Mouse (Mus musculus): ENCODE measurements around the gene Ntn1. TPM values are rescaled to one million over a fixed set of nuclear protein-coding genes. Genes with fewer than 3 reads are reported as not detected.

Gene Ntn1
- polyA plus RNA-seq, 1 experiment from 2014 or later = 11.5 TPM

- no peak overlapping the region for H3K27ac ChIP-seq (replicated peaks in 1 of 2; ENCODE audit: control insufficient read depth in 1 of 2, insufficient read depth in 1 of 2, low read depth in 2 of 2, low read length in 2 of 2)
- no peak overlapping the region for H3K4me3 ChIP-seq (ENCODE audit: control insufficient read depth in 1 of 2, insufficient read depth in 1 of 2, low read depth in 1 of 2, low read length in 2 of 2)
- no peaks in the 10 kb centered on the region for H3K9me3 ChIP-seq (ENCODE audit: control insufficient read depth, low read length)
- no peaks in the 10 kb centered on the region for H3K4me1 ChIP-seq (ENCODE audit: control insufficient read depth in 2 of 2, insufficient read depth in 2 of 2, low read length in 2 of 2)
- H3K9ac ChIP-seq (ENCODE audit: low read length) = no peak overlapping the region
- ATAC-seq (ENCODE audit: insufficient number of reproducible peaks, insufficient read depth, low FRiP score, low read depth) = no peak
- H3K27me3 ChIP-seq (ENCODE audit: control insufficient read depth, insufficient read depth, low read length) = peaks cover 12% of the 10 kb centered on the region
- no peak overlapping the region for H3K4me2 ChIP-seq (ENCODE audit: low read length)
- WGBS = 61% methylated on average over 5 of the region's 5 CpGs
- no peaks in the 10 kb centered on the region for H3K36me3 ChIP-seq (ENCODE audit: control insufficient read depth, insufficient read depth, low read length)
These were observed 40.3 kb upstream of the Ntn1 start for GRCm38 (mm10) chr11:68440965-68441364.

GRCm38 (mm10) chr11:68440100-68440499, 39.5 kb upstream of the Ntn1 start:
- 74% methylated on average over 9 of the region's 9 CpGs for WGBS
- no peaks in the 10 kb centered on the region for H3K36me3 ChIP-seq (ENCODE audit: control insufficient read depth, insufficient read depth, low read length)
- H3K27me3 ChIP-seq (ENCODE audit: control insufficient read depth, insufficient read depth, low read length) = peaks cover 7% of the 10 kb centered on the region
- H3K4me3 ChIP-seq (ENCODE audit: control insufficient read depth in 1 of 2, insufficient read depth in 1 of 2, low read depth in 1 of 2, low read length in 2 of 2) = no peak overlapping the region
- no peak overlapping the region for H3K27ac ChIP-seq (replicated peaks in 1 of 2; ENCODE audit: control insufficient read depth in 1 of 2, insufficient read depth in 1 of 2, low read depth in 2 of 2, low read length in 2 of 2)
- no peak overlapping the region for H3K4me2 ChIP-seq (ENCODE audit: low read length)
- H3K4me1 ChIP-seq (ENCODE audit: control insufficient read depth in 2 of 2, insufficient read depth in 2 of 2, low read length in 2 of 2) = no peaks in the 10 kb centered on the region
- no peak for ATAC-seq (ENCODE audit: insufficient number of reproducible peaks, insufficient read depth, low FRiP score, low read depth)
- no peak overlapping the region for H3K9ac ChIP-seq (ENCODE audit: low read length)
- H3K9me3 ChIP-seq (ENCODE audit: control insufficient read depth, low read length) = no peaks in the 10 kb centered on the region

- Histone ChIP-seq H3K9ac (ENCODE audit: low read length) (no peak overlapping the region), H3K4me3 (ENCODE audit: control insufficient read depth in 1 of 2, insufficient read depth in 1 of 2, low read depth in 1 of 2, low read length in 2 of 2) (no peak overlapping the region), H3K27ac (replicated peaks in 1 of 2; ENCODE audit: control insufficient read depth in 1 of 2, insufficient read depth in 1 of 2, low read depth in 2 of 2, low read length in 2 of 2) (no peak overlapping the region), H3K9me3 (ENCODE audit: control insufficient read depth, low read length) (no peaks in the 10 kb centered on the region), H3K27me3 (ENCODE audit: control insufficient read depth, insufficient read depth, low read length) (peaks cover 11% of the 10 kb centered on the region; the same call in 1 of the 2 replicates), H3K4me2 (ENCODE audit: low read length) (no peak overlapping the region), H3K36me3 (ENCODE audit: control insufficient read depth, insufficient read depth, low read length) (no peaks in the 10 kb centered on the region), H3K4me1 (ENCODE audit: control insufficient read depth in 2 of 2, insufficient read depth in 2 of 2, low read length in 2 of 2) (peaks cover 0 to 2% of the 10 kb centered on the region in 2 experiments; a peak in 1 of 4 replicates)
- no peak for ATAC-seq (ENCODE audit: insufficient number of reproducible peaks, insufficient read depth, low FRiP score, low read depth)
- 69% methylated on average over 5 of the region's 5 CpGs for WGBS
These were observed 35.8 kb upstream of the Ntn1 start for GRCm38 (mm10) chr11:68436376-68436775.

GRCm38 (mm10) chr11:68435601-68436000, 35.0 kb upstream of the Ntn1 start:
- no peak for ATAC-seq (ENCODE audit: insufficient number of reproducible peaks, insufficient read depth, low FRiP score, low read depth)
- 88% methylated on average over 4 of the region's 4 CpGs for WGBS
- Histone ChIP-seq H3K4me1 (ENCODE audit: control insufficient read depth in 2 of 2, insufficient read depth in 2 of 2, low read length in 2 of 2) (peaks cover 0 to 2% of the 10 kb centered on the region in 2 experiments; a peak in 1 of 4 replicates), H3K4me3 (ENCODE audit: control insufficient read depth in 1 of 2, insufficient read depth in 1 of 2, low read depth in 1 of 2, low read length in 2 of 2) (no peak overlapping the region), H3K36me3 (ENCODE audit: control insufficient read depth, insufficient read depth, low read length) (no peaks in the 10 kb centered on the region), H3K27me3 (ENCODE audit: control insufficient read depth, insufficient read depth, low read length) (peaks cover 19% of the 10 kb centered on the region; the same call in 1 of the 2 replicates), H3K9ac (ENCODE audit: low read length) (no peak overlapping the region), H3K4me2 (ENCODE audit: low read length) (no peak overlapping the region), H3K27ac (replicated peaks in 1 of 2; ENCODE audit: control insufficient read depth in 1 of 2, insufficient read depth in 1 of 2, low read depth in 2 of 2, low read length in 2 of 2) (no peak overlapping the region), H3K9me3 (ENCODE audit: control insufficient read depth, low read length) (no peaks in the 10 kb centered on the region)

- Histone ChIP-seq H3K4me3 (ENCODE audit: control insufficient read depth in 1 of 2, insufficient read depth in 1 of 2, low read depth in 1 of 2, low read length in 2 of 2) (no peak overlapping the region), H3K27ac (replicated peaks in 1 of 2; ENCODE audit: control insufficient read depth in 1 of 2, insufficient read depth in 1 of 2, low read depth in 2 of 2, low read length in 2 of 2) (no peak overlapping the region), H3K9ac (ENCODE audit: low read length) (no peak overlapping the region), H3K36me3 (ENCODE audit: control insufficient read depth, insufficient read depth, low read length) (no peaks in the 10 kb centered on the region), H3K9me3 (ENCODE audit: control insufficient read depth, low read length) (no peaks in the 10 kb centered on the region), H3K27me3 (ENCODE audit: control insufficient read depth, insufficient read depth, low read length) (peaks cover 19% of the 10 kb centered on the region; the same call in 1 of the 2 replicates), H3K4me2 (ENCODE audit: low read length) (no peak overlapping the region), H3K4me1 (ENCODE audit: control insufficient read depth in 2 of 2, insufficient read depth in 2 of 2, low read length in 2 of 2) (peaks cover 0 to 2% of the 10 kb centered on the region in 2 experiments; a peak in 1 of 4 replicates)
- no peak for ATAC-seq (ENCODE audit: insufficient number of reproducible peaks, insufficient read depth, low FRiP score, low read depth)
- 69% methylated on average over 2 of the region's 2 CpGs for WGBS
These were observed 34.1 kb upstream of the Ntn1 start for GRCm38 (mm10) chr11:68434697-68435096.

- Histone ChIP-seq H3K9me3 (ENCODE audit: control insufficient read depth, low read length) (no peaks in the 10 kb centered on the region), H3K9ac (ENCODE audit: low read length) (no peak overlapping the region), H3K36me3 (ENCODE audit: control insufficient read depth, insufficient read depth, low read length) (no peaks in the 10 kb centered on the region), H3K27me3 (ENCODE audit: control insufficient read depth, insufficient read depth, low read length) (peaks cover 19% of the 10 kb centered on the region; the same call in 1 of the 2 replicates), H3K27ac (replicated peaks in 1 of 2; ENCODE audit: control insufficient read depth in 1 of 2, insufficient read depth in 1 of 2, low read depth in 2 of 2, low read length in 2 of 2) (no peak overlapping the region), H3K4me1 (ENCODE audit: control insufficient read depth in 2 of 2, insufficient read depth in 2 of 2, low read length in 2 of 2) (peaks cover 0 to 2% of the 10 kb centered on the region in 2 experiments; a peak in 1 of 4 replicates), H3K4me2 (ENCODE audit: low read length) (no peak overlapping the region), H3K4me3 (ENCODE audit: control insufficient read depth in 1 of 2, insufficient read depth in 1 of 2, low read depth in 1 of 2, low read length in 2 of 2) (no peak overlapping the region)
- ATAC-seq (ENCODE audit: insufficient number of reproducible peaks, insufficient read depth, low FRiP score, low read depth) = no peak
- 82% methylated on average over 5 of the region's 5 CpGs for WGBS
These were observed 32.9 kb upstream of the Ntn1 start for GRCm38 (mm10) chr11:68433534-68433933.

GRCm38 (mm10) chr11:68432361-68433021, 31.9 kb upstream of the Ntn1 start:
- Histone ChIP-seq H3K9ac (ENCODE audit: low read length) (no peak overlapping the region; the same call in 1 of the 2 replicates), H3K36me3 (ENCODE audit: control insufficient read depth, insufficient read depth, low read length) (no peaks in the 10 kb centered on the region), H3K4me1 (ENCODE audit: control insufficient read depth in 2 of 2, insufficient read depth in 2 of 2, low read length in 2 of 2) (peaks cover 0 to 2% of the 10 kb centered on the region in 2 experiments; a peak in 1 of 4 replicates), H3K9me3 (ENCODE audit: control insufficient read depth, low read length) (no peaks in the 10 kb centered on the region), H3K4me2 (ENCODE audit: low read length) (peak overlapping the region; percentile 64), H3K27ac (replicated peaks in 1 of 2; ENCODE audit: control insufficient read depth in 1 of 2, insufficient read depth in 1 of 2, low read depth in 2 of 2, low read length in 2 of 2) (no peak overlapping the region), H3K4me3 (ENCODE audit: control insufficient read depth in 1 of 2, insufficient read depth in 1 of 2, low read depth in 1 of 2, low read length in 2 of 2) (peak overlapping the region; percentile 42 to 46), H3K27me3 (ENCODE audit: control insufficient read depth, insufficient read depth, low read length) (peaks cover 19% of the 10 kb centered on the region; the same call in 1 of the 2 replicates)
- 29% methylated on average over 23 of the region's 23 CpGs for WGBS
- no peak; the same call in 1 of the 2 replicates for ATAC-seq (ENCODE audit: insufficient number of reproducible peaks, insufficient read depth, low FRiP score, low read depth)
